Mouse (Mus musculus): ENCODE results near the gene Kcnt2.

Kcnt2 gene

GRCm38 (mm10) chr1:140378791-140379190 is 132.8 kb downstream of the Kcnt2 start:
- DNase-seq (ENCODE audit: low spot score), result no peak

- no peak for DNase-seq (ENCODE audit: low spot score)
These were observed 133.6 kb downstream of the Kcnt2 start for GRCm38 (mm10) chr1:140379526-140379925.

GRCm38 (mm10) chr1:140381093-140381492 is 135.1 kb downstream of the Kcnt2 start:
- no peak for DNase-seq (ENCODE audit: low spot score)

GRCm38 (mm10) chr1:140390301-140390700 is 144.3 kb downstream of the Kcnt2 start:
- no peak for DNase-seq (ENCODE audit: low spot score)

GRCm38 (mm10) chr1:140397756-140398155 is 151.8 kb downstream of the Kcnt2 start:
- no peak for DNase-seq (ENCODE audit: low spot score)

- no peak for DNase-seq (ENCODE audit: low spot score)
These were observed 160.8 kb downstream of the Kcnt2 start for GRCm38 (mm10) chr1:140406631-140407288.

- DNase-seq (ENCODE audit: low spot score), result no peak
These were observed 169.8 kb downstream of the Kcnt2 start for GRCm38 (mm10) chr1:140415761-140416160.

- no peak for DNase-seq (ENCODE audit: low spot score)
These were observed 177.0 kb downstream of the Kcnt2 start for GRCm38 (mm10) chr1:140422954-140423353.

- no peak for DNase-seq (ENCODE audit: low spot score)
These were observed 183.4 kb downstream of the Kcnt2 start for GRCm38 (mm10) chr1:140429284-140429850.

GRCm38 (mm10) chr1:140432039-140432438 is 186.1 kb downstream of the Kcnt2 start:
- no peak for DNase-seq (ENCODE audit: low spot score)

- DNase-seq (ENCODE audit: low spot score), result no peak
These were observed 188.8 kb downstream of the Kcnt2 start for GRCm38 (mm10) chr1:140434791-140435190.

- no peak for DNase-seq (ENCODE audit: low spot score)
These were observed 192.2 kb downstream of the Kcnt2 start for GRCm38 (mm10) chr1:140438176-140438575.

GRCm38 (mm10) chr1:140443904-140444303 is 197.9 kb downstream of the Kcnt2 start:
- DNase-seq (ENCODE audit: low spot score), result no peak

GRCm38 (mm10) chr1:140444394-140444793 is 198.4 kb downstream of the Kcnt2 start:
- DNase-seq (ENCODE audit: low spot score), result no peak

GRCm38 (mm10) chr1:140451461-140451860 is 205.5 kb downstream of the Kcnt2 start:
- DNase-seq (ENCODE audit: low spot score), result no peak

GRCm38 (mm10) chr1:140451924-140452323 is 206.0 kb downstream of the Kcnt2 start:
- DNase-seq (ENCODE audit: low spot score), result no peak

GRCm38 (mm10) chr1:140455903-140456302 is 209.9 kb downstream of the Kcnt2 start:
- no peak for DNase-seq (ENCODE audit: low spot score)

- no peak for DNase-seq (ENCODE audit: low spot score)
These were observed 210.9 kb downstream of the Kcnt2 start for GRCm38 (mm10) chr1:140456873-140457272.

- no peak for DNase-seq (ENCODE audit: low spot score)
These were observed 222.4 kb downstream of the Kcnt2 start for GRCm38 (mm10) chr1:140468315-140468714.

- DNase-seq (ENCODE audit: low spot score), result no peak
These were observed 223.6 kb downstream of the Kcnt2 start for GRCm38 (mm10) chr1:140469586-140469985.

- no peak for DNase-seq (ENCODE audit: low spot score)
These were observed 231.0 kb downstream of the Kcnt2 start for GRCm38 (mm10) chr1:140476921-140477320.

- no peak for DNase-seq (ENCODE audit: low spot score)
These were observed 238.1 kb downstream of the Kcnt2 start for GRCm38 (mm10) chr1:140484016-140484415.

GRCm38 (mm10) chr1:140489816-140490215 is 243.9 kb downstream of the Kcnt2 start:
- DNase-seq (ENCODE audit: low spot score), result no peak

GRCm38 (mm10) chr1:140491406-140491805 is 245.4 kb downstream of the Kcnt2 start:
- DNase-seq (ENCODE audit: low spot score), result no peak

All from ovary, postnatal 36 days (tissue).